Mouse (Mus musculus) cerebellum, postnatal 14 days (tissue): Measurements from ENCODE around the gene Fbxl3.
A peak's percentile ranks its signal among the peaks of the same experiment; 100 is the strongest.

Experiments used
- DNase-seq, 2 experiments: peaks; one replicate each; pipeline ENCODE4 v3.0.0; 2021; ENCODE audit warnings: mixed read lengths in 2 of 2

Fbxl3 gene

GRCm38 (mm10) chr14:103079209-103079977 is 20.0 kb downstream of the Fbxl3 start:
- DNase-seq: peak; percentile 82 to 90

- peak; percentile 42 to 52 for DNase-seq
These were observed 21.1 kb downstream of the Fbxl3 start for GRCm38 (mm10) chr14:103078006-103078912.

- DNase-seq: no peak
These were observed 21.9 kb downstream of the Fbxl3 start for GRCm38 (mm10) chr14:103077272-103078005.

- DNase-seq: no peak
These were observed 24.2 kb downstream of the Fbxl3 start for GRCm38 (mm10) chr14:103075166-103075565.

GRCm38 (mm10) chr14:103073825-103074224 is 25.5 kb downstream of the Fbxl3 start:
- DNase-seq: no peak

- no peak for DNase-seq
These were observed 26.6 kb downstream of the Fbxl3 start for GRCm38 (mm10) chr14:103072731-103073130.

- DNase-seq: no peak
These were observed 27.9 kb downstream of the Fbxl3 start for GRCm38 (mm10) chr14:103071471-103071870.

GRCm38 (mm10) chr14:103070790-103071189 is 28.6 kb downstream of the Fbxl3 start:
- peak in 1 of 2 experiments; percentile 37 for DNase-seq

GRCm38 (mm10) chr14:103069864-103070611 is 29.3 kb downstream of the Fbxl3 start, which contains the start of gene Cln5:
TSS of gene Cln5 (plus strand) at chr14:103070216.
- peak; percentile 94 to 95 for DNase-seq

GRCm38 (mm10) chr14:103069465-103069863 is 29.9 kb downstream of the Fbxl3 start:
- DNase-seq: no peak

GRCm38 (mm10) chr14:103065294-103066167 is 33.8 kb downstream of the Fbxl3 start:
- peak; percentile 89 to 91 for DNase-seq

GRCm38 (mm10) chr14:103059495-103059894 is 39.9 kb downstream of the Fbxl3 start:
- DNase-seq: no peak

GRCm38 (mm10) chr14:103058998-103059397 is 40.4 kb downstream of the Fbxl3 start:
- no peak for DNase-seq

- no peak for DNase-seq
These were observed 42.8 kb downstream of the Fbxl3 start for GRCm38 (mm10) chr14:103056601-103057000.

GRCm38 (mm10) chr14:103054731-103055130 is 44.6 kb downstream of the Fbxl3 start:
- no peak for DNase-seq

GRCm38 (mm10) chr14:103051159-103051769 is 48.1 kb downstream of the Fbxl3 start:
- DNase-seq: peak; percentile 81 to 90

GRCm38 (mm10) chr14:103048292-103049086 is 50.9 kb downstream of the Fbxl3 start:
- DNase-seq: no peak

GRCm38 (mm10) chr14:103046677-103047076 is 52.7 kb downstream of the Fbxl3 start, which contains the start of gene Acod1:
TSS of gene Acod1 (plus strand) at chr14:103046977.
- DNase-seq: no peak

- DNase-seq: no peak
These were observed 62.4 kb downstream of the Fbxl3 start for GRCm38 (mm10) chr14:103037016-103037415.

- no peak for DNase-seq
These were observed 65.3 kb downstream of the Fbxl3 start for GRCm38 (mm10) chr14:103034076-103034475.
